Mouse (Mus musculus) lung, postnatal 10 days (tissue): ENCODE data around the gene Galntl5.
"Not testable (repeated sequence)": the region's sequence is repeated elsewhere in the genome, so short reads cannot be mapped to it uniquely, and the experiment has no call there.

Experiments used
- DNase-seq: peaks from one replicate; pipeline ENCODE4 v3.0.0; 2021

The Galntl5 gene

DNA sequence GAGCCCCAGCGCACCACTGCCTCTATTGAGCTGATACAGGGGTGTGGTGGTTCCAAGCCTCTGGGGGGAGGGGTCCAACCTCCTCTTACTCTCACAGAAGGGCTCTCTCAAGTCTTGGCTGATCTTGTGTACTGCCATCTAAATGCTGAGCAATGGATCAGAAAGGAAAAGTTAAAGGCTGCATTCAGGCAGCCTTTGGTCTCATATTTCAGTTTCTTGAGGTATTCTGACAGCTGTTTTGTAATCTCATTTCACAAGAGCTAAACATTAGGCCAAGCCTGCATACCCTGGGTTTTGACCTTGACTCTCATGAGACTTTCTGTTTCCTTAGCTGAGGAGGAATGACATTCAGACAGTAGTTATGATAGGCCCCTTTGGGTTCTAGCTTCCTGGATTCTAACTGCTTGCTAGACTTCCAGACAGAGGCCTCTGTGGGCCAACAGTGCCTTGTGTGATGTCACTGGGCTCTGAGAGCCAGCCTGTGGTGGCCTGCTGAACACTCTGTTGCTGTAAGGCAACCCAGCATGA lies at the start of gene Galntl5:
Gene Galntl5 (plus strand): TSS at position 457 of the 528 bp plus-strand sequence.
- peak; percentile 8 for DNase-seq

DNA sequence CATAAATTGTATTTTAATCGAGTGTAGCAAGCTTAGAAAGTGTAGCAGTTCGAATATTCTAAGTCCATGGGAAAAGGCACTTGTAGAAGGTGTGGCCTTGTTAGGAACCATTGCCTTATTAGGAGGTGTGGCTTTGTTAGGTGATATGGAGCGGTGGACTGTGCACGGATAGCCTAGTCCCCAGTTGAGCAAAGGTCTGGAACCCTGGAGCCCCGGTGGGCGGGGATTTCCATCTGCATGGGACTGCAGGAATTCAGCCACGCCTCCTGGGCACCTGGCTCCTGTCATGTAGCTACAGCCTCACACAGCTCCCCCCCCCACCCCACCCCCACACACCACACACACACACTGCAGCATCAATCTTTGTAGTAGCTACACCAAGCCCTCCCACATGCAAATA lies 34.6 kb upstream of the Galntl5 start:
- no peak for DNase-seq

DNA sequence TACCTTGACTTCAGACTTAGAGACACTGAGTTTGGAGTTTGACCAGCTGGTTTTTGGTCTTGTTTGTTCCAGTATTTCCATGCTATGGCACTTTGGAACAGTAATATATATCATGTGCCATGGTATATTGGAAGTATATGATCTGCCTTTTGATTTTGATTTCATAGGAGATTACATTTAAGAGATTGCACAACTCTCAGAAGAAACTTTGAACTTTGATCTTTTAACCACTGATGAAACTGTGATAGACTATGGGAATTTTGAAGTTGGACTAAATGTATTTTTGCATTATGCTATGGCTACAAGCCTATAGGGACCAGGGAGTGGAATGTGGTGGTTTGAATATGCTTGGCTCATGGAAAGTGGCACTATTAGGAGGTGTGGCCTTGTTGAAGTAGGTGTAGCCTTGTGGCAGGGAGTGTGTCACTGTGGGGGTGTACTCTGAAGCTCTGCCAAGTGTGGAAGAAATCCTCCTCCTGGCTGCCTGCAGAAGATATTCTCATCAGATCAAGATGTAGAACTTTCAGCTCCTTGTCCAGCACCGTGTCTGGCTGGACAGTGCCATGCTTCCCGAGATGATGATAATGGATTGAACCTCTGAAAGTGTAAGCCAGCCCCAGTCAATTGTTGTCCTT lies 31.8 kb upstream of the Galntl5 start:
- no peak for DNase-seq

DNA sequence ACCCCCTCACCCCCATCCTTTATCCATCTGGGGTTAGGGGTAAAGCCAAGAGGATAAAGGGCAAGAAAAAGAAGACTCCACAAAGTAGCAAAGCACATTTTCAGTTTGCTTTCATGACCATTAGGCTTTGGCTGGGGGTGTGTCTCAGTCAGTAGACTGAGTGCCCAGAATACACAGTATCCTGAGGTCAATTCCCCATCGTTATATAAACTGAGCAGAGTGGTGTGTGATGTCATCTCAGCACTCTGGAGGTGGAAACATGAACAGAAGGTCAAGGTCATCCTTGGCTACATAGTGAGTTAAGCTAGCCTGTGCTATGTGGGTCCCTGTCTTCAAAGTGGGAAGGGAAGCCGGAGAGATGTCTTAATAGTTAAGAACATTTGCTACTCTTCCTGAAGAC lies 27.8 kb upstream of the Galntl5 start:
- DNase-seq, result no peak

DNA sequence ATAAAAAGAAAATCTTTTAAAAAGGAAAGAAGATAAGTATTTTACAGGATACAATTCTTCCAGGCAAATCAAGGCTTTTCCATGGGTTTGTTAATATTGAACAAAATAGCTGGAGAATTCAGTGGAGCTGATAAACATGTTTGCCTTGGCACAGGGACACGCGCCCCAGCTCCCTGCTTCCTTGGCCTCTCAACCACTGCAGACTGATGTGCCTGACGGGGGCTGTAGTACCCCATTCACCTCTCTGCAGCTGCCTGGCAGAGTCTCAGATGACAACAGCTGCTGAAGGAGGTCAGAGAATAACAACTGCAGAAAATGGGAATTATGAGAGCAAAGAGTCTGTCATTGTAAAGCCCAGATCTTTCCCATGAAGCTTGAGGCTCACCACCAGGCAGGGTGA lies 27.3 kb upstream of the Galntl5 start:
- no peak for DNase-seq

DNA sequence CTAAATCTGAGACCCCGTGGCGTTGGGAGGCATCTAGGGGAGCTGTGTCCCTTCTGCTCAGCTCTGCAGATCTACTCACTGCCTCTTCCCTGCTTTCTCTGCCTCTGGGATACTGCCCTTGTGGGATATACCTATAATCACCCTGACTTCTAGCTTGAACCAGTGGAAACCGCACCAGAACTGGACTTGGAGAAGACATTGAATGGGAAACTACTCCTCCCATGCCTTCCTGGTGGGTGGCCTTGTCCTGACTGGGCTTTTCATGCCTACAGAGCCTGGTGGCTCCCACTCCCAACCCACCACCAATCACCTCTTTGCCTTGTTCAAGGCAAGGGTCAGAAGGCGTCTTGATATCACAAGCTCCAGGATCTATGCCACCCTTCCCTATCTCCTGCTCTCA lies 26.4 kb upstream of the Galntl5 start:
- no peak for DNase-seq

DNA sequence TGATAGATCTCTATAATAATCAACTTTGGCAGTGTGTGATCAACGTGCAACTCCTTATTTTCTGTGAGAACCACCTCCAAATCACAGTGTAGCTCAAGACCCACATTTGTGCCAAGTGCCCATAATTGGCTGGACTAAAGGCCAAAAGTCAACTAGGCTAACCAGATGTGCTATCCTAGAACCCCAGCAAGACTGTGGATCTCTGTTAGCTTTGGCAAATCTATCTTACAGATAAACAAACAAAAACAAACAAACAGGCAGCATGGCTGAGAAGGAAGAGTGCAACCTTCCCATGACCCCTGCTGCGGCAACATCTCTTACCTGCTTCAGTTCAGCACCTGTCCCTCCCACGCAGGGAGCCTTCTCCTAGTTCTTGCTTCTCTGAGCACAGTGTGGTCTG lies 25.9 kb upstream of the Galntl5 start:
- no peak for DNase-seq

DNA sequence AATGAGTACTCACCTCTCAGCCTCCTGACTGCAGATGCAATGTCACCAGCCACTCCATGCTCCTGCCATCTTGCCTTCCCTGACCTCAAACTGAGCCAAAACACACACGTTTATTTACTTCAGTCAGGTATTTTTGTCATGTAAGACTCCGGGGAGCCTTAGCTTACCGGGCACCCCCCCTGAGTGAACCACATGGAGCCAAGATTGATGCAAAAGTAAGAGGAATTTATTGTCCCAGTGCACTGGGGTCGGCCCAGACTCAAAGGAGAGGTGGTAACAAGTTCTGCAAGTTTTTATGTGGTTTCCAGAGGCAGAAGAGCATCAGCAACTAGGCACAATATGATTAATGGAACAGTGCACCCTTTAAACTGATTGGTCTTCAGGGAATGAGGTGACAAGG lies 24.1 kb upstream of the Galntl5 start:
- DNase-seq, result no peak

DNA sequence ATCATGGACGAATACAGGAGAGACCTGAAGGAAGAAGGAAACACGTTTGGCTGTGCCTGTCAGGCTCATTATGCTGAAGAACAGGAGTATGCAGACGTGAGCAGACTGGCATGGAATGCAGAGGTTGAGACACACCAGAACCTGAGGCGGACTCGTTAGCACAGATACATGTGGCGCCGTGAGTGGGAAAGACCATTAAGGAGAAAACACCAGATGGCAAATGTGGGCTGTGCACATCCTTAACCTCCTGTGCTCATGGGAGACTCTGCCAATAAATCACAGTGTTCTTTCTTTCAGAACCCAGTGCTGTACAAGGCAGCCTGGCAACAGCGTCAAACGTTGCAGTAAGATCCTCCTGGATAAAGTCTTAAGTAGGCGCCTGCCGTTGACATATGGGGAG lies 20.7 kb upstream of the Galntl5 start:
- no peak for DNase-seq

DNA sequence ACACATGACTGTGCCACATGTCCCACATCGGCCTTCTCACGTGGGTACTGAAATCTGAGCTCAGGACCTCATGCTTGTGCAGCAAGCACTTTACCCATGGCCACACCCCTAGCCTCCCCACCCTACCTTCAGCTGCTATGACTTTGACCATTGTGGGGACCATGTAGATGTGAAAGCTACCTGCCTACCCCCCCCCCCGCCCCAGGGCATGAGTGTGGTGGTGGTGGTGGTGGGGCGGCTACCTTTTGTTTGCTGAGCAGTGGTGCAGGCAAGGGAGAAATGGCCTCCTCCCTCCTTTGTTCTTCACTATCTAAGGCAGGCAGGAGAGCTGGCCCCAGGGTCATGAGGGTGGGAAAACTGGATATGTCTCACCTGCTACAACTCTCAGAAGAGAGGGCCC lies 18.3 kb upstream of the Galntl5 start:
- DNase-seq, result no peak

DNA sequence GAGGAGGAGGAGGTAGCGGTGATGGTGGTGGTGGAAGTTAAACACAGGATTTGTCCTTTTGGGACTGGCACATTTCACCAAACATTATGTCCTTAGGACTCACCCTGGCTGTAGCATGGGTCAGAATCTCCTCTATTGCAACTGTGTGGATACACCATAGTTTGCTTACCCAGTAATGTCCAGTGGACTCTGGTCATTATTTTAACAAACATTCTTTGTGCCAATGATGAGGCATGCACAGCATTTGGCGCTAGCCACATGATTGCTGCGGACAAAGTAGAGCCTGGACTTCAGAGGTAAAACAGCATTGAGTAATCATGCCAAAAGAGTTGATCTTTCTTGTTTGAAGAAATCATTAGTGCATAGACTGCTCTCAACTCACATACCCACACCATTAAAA lies 17.3 kb upstream of the Galntl5 start:
- DNase-seq, result no peak

DNA sequence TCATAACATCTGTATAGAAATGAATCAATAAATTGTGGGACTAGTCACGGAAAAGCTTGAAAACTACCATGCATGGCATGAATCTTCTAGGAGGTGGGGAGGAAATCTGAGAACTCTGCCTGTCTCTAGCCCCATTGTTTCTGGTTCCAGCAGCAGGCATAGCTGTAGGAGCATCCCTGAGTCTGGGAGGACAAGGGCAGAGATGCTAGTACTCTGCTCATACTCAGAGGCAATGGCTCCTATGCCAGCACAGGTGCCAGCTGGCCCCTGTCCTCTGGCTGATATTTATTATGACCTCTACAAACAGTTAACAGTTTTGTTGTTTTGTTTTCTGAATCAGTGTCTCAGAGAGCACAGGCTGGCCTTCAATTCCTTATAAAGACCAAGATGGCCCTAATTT lies 16.9 kb upstream of the Galntl5 start:
- no peak for DNase-seq

DNA sequence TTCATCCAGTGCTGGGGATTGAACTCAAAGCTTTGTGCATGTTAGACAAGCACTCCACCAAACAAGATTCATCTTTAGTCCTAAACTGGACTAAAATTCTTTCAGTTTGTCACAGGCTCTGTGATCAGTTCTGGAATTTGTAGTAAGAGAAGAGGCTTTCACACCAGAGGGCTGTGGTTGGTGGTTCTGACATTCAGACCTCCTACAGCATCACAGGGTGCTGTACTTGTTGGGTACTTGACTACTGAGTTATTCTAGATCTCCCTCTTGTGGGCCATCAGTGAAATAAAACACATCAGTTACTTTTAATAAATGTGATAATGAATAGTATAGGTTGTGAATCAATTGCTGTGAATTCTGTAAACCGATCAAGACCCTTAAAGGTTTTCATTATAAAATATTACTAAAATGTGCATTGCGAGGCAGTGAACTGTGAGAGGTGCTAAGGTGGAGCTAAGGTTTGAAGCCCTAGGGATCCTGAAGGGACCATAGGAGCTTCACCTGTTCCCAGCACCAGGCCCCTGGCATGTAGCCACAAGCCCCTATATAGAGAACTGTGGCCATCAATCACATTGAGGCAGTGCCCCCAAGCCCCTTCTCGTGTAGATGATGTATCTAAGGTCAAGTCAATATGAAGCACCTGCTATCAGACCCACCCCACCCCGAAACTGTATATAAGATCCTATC lies 16.0 kb upstream of the Galntl5 start:
- peak; percentile 14 for DNase-seq

DNA sequence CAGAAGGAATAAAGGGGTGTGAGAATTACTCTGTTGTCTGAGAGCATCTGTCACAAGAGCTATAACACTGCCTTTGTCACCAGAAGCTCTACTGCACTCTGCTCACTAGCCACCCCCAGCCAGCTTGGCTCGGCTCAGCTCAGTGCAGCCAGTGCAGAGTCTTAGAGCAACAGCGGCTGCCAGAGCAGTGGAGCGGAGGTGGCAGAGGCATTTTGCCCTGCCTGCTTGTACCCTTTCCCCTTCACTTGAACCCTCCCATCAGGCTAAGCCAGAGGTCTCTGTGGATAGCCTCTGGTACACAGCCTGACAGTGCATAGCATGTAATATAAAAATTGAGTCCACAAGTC lies 15.5 kb upstream of the Galntl5 start:
- DNase-seq, result no peak

DNA sequence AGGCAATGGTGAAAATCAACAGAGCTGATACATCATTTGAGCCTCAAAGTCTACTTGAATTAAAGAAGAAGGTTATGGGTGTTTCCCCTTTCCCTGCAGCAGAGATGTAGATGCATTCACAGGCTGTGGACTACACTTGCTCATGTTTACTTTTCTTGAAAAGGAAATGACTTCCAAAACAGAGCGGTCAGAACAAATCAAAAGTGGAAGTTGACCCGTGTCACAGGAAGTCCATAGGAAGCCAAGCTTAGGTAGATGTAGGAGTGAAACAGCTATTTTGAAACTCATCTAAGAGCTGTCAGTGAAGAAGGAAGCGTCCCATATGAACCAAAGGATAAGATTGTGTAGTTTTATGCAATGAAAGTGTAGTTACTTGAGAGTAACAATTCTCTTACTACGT lies 14.6 kb upstream of the Galntl5 start:
- DNase-seq, result no peak

DNA sequence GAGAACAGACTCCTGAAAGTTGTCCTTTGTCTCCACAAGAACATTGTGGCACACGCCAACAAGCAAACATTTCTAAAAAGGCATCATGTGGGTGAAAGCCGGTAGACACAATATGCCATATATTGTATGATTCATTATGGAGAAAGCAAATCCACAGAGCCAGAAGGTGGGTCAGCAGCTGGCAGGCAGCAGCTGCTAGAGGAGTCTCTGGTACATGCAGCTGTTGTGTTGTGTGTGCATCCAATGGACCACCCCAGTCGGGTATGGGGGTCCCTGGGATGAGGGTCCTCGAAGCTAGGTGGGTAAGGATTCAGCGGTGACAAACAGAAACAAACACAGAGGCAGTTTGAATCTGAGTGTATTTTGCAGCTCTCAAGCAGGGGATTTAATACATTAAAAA lies 3.3 kb upstream of the Galntl5 start:
- not testable (repeated sequence) for DNase-seq

DNA sequence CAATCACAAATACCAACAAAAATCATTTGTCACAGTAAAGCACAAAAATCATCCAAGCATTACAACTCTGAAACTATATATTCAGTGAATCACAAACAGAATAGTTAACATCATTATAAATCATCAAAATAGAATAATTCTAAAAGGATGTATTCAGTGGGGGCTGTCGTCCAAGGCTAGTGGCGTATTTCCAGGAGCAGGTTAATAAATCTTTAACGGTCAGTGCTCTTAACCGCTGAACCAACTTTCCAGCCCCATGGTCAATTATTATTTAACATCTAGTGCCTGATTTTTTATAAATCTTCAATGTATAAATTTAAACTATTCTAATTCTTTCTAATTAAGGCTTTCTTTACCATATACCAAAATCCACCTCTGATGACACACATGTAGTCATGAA lies 2.7 kb upstream of the Galntl5 start:
- not testable (repeated sequence) for DNase-seq

DNA sequence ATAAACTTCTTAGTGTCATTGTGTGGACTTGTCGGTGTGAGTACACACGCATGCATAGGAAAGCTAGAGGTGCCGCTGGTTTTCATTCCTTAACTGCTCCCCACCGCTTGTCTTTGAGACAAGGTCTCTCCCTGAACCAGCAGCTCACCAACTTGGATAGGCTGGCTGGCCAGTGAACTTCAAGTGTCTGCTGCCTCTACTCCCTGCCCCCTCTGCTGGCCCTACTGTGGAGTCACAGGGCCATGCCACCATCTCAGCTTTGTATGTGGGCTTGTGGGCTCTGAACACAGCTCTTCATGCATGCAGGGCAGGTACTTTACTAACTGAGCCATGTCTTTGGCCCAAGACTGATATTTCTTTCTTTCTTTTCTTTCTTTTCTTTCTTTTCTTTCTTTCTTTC lies 2.0 kb upstream of the Galntl5 start:
- no peak for DNase-seq

DNA sequence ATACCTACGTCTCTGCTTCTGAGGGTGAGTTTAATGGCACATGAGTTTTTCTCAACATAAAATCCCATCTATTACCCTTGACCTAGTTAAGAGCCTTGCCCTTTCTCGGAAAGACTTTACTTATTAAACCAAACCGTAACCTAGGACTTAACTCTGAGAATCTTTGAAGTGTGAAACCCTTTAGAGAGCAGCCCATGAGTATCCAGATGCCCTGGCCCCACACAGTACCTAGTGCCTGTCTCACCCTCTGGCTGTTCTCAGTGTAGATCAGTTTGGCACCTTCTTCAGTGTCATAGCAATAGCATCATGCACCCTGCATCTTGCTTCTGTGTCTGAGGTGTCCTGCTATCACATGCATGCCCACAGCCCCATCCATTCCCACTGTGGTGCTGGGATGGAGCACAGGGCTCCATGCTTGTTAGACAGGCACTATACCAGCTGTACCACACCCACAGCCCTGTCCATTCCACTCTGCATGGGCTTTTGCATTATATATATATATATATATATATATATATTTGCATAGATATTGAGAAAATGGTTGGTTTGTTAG lies 1.2 kb upstream of the Galntl5 start:
- DNase-seq, result no peak

DNA sequence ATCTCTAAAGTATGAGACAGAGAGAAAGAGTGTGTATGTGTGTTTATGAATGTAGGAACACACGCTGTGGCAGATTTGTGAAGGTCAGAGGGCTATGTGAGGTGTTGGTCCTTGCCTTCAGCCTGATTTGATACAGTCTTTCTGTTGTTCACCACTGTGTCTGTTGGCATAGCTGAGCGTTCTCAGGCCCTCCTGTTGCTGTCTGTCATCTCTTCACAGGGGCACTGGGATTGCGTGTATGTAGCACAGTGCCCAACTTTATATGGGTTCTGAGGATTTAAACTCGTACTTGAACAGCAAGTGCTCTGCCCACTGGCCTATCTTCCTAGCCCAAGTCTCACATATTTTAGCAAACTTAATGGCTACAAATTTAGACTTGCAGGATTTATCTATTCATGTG lies 2.3 kb downstream of the Galntl5 start:
- no peak for DNase-seq

DNA sequence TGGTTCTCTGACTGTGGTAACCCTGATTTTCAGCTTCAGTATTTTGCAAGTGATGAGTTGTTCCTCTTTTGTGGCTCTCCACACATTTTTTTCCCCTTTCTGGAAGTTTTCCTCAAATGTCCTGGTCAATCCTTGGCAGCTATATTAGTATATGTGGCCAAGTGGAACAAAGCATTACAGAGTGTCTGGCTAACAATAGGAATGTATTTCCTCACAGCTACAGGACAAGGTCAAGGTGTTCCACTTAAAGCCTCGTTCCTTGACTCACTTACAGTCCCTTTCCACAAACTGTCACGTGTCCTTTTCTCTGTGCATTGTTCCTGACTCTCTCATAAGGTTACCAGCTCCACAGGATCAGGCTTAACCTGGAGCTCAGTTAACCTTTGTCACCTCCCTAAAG lies 3.3 kb downstream of the Galntl5 start:
- peak; percentile 12 for DNase-seq

DNA sequence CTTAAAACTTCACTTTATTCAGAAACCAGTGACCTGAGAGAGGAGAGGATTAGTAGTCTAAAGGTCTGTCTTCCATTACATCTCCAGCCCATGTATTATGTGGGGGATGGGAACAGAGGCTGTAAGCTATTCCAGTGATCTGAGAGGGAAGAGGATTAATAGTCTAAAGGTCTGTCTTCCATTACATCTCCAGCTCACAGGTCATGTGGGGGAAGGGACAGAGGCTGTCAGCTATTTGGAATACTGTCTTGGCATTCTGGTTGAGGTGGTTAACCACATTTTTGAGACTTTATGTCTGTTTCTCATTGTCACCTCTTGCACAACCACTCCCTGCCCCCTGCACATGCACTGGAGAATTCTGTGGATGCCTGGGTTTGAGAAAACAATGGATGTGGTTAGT lies 6.5 kb downstream of the Galntl5 start:
- DNase-seq, result no peak

DNA sequence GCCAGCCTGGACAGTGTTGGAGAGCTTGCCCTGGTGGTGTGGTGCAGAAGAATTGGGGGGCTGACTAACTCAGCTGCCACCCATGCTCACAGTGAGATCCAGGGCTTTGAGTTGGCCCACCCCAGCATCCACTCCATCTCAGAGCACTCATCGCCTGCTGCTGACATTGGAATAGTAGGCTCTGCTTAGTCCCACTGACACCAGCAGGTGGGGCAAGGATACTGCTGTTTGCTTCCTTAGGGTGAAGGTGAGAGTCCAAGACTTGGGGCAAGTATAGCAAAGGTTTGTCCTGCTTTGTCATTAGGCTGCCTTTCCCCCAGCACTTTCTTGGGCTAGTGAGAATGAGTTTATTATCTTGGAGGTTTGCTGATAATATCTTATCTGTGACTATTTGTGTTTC lies 7.5 kb downstream of the Galntl5 start:
- peak; percentile 26 for DNase-seq

DNA sequence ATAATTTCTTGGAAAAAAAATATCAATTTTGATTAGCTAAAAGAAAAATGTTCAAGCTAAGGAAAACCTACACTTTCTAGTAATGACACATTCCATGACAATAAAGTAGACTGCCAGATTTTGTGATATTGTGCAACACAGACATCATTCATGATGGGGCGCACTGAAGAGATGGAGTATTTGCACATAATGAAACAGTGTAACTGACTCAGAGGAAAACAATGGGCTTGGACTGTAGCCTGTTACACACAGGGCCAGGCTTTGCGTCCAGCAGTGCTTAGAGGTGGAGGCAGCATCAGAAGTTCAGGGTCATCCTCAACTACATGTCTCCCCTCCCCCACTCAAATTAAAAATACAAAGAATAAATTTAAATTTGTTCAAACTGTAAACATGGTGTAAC lies 9.3 kb downstream of the Galntl5 start:
- no peak for DNase-seq

DNA sequence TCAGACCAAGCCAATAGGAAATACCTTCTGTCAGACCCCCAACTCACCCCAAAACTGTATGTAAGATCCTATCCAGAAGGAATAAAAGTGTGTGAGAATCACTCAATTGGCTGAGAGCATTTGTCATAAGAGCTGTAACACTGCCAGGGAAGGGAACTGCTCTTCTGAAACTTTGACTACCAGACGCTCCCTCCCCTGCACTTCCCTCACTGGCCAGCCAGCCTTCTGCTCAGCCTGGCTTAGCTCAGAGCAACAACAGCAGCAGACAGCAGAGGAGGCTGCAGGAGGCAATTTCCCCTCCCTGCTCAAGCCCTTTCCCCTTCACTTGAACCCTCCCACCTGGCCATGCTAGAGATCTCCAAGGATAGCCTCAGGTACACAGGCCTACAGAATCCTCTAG lies 30.6 kb downstream of the Galntl5 start:
- DNase-seq, result no peak
